Mouse (Mus musculus) T-helper 1 cell (primary cell): Measurements from ENCODE around the gene Strip1.

Experiments
- in situ Hi-C: fragments of 300-600 bp; cut with MboI, MseI; formaldehyde crosslinking; loops from one replicate; pipeline ENCODE4 v1.15.1; 2025; ENCODE audit warnings: high pct_unique_total_duplicates

Strip1 gene

GRCm38 (mm10) chr3:107628551-107628950 lies 2.9 kb downstream of the Strip1 start:
- in situ Hi-C loops = no loop called here

- in situ Hi-C loops = no loop called here
Observed at GRCm38 (mm10) chr3:107627641-107628040, 3.9 kb downstream of the Strip1 start.

- in situ Hi-C loops = no loop called here
Observed at GRCm38 (mm10) chr3:107626751-107627150, 4.7 kb downstream of the Strip1 start.

DNA sequence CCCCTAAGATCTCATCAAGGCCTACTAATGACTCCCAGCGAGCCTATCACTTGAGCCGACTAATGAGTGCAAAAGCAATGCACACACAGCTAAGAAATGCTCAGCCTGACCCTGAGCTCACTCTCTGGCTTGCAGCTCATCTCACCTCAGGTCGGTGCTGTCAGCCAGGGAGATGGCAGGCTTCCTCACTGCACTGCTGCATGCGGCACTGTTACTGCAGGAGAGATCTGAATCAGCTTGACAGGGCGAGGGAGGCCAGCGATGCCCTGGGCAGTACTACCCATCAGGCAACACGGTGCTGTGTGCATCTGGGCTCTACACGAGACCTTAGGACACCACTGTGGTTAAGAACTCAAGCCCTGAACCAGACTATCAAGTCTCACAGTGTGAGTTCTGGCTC lies 6.0 kb downstream of the Strip1 start:
- in situ Hi-C loops = no loop called here

DNA sequence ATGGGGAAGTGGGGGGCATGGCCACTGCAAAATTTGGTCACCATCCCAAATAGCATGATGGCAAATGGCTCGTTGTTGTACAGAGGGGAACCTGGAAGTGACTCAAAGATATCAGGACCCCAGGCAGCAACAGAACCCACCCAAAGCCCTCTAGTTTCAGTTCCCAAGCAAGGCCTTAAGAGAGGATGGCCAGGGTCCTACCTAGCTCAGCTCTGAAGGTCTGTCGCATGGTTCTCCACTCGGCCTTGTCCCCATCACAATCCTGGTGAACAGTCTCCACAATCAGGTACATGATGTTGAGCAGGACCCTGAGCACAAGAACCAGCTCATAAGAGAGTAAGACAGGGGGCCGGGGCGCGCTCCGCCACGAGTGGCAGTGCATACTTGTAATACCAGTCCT lies 7.1 kb downstream of the Strip1 start:
- in situ Hi-C loops = no loop called here

DNA sequence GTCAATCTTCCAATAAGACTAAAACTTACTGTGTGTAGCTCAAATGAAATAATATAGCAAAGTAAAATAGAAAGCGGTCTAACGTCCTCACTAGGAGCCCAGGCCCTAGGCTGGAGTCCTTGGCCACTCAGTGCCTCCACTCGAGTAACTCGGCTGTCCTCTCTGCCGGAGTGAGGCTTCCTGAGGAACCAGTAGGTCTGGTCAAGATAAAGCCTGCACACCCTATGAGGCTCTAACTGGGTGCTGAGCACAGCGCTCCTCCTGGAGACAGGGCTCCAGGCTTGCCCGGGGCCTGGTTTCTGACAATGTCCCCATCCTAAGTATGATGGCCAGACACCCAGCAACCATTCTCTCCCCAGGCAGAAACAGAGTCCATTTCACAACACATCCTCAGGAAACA lies 9.0 kb downstream of the Strip1 start:
- in situ Hi-C loops = no loop called here

- in situ Hi-C loops = no loop called here
Observed at GRCm38 (mm10) chr3:107621286-107622075, 10.0 kb downstream of the Strip1 start.

- in situ Hi-C loops = no loop called here
Observed at GRCm38 (mm10) chr3:107619911-107620310, 11.6 kb downstream of the Strip1 start.

DNA sequence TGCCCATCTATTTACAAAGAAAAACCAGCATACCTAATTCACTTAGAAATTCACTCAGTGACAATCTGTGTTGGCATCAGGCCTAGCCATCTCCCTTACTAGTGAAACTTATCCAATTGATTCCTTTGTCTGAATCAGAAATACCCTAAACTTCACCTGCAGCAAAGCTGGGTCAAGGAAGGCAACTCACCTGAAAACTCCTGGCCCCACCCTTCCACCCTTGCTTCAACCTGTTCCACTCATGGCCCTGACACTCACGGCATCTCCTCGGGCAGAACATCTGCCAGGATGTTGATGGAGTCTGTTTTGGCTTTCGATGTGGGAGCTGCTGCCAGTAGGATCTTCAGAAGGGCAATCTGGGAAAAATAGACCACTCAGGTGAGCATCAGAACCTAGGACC lies 13.7 kb downstream of the Strip1 start:
- in situ Hi-C loops = no loop called here

- in situ Hi-C loops = no loop called here
Observed at GRCm38 (mm10) chr3:107612902-107613525, 18.5 kb downstream of the Strip1 start.

DNA sequence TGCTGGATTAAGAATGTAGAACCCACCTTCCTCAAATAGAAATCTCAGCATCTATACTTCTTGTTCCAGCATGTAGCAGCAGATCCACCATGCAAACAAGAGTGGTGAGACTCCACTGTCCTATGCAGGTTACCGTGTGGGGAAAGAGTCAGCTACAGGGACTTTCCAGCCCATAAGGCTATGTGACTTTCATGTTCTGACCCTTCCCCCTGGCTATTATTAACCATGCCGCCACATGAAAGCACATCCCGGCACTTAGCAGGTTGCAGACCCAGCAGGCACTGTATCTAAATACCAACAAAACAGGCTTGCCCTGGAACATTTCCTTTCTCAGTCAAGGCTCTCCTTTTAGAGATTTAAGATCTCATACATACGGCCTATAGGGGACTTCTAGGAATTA lies 20.1 kb downstream of the Strip1 start:
- in situ Hi-C loops = no loop called here

DNA sequence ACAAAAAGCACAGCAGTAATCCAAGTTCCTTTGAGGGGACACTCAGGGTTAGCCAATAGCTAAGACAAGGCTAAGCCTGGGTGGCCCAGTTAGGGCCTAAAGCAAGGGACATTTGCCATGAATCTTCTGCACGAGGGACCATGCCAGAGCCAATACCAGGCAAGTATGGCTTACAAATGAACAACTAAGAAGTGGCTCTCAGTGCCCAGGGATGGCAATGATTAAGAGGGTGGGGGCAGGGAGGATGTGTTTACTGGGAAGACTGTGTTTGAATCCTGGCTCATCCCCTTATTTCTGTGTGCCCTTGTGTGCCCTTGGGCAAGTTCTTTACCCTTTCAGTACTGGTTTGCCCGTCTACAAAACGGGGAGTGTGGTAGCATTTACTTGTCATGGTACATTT lies 22.1 kb downstream of the Strip1 start:
- in situ Hi-C loops = loop anchor here (10.0 kb wide), 1 partner anchor 735 kb away; no protein-coding TSS in a partner anchor

GRCm38 (mm10) chr3:107608808-107609207 lies 22.7 kb downstream of the Strip1 start:
- in situ Hi-C loops = loop anchor here (10.0 kb wide), 1 partner anchor 736 kb away; no protein-coding TSS in a partner anchor

DNA sequence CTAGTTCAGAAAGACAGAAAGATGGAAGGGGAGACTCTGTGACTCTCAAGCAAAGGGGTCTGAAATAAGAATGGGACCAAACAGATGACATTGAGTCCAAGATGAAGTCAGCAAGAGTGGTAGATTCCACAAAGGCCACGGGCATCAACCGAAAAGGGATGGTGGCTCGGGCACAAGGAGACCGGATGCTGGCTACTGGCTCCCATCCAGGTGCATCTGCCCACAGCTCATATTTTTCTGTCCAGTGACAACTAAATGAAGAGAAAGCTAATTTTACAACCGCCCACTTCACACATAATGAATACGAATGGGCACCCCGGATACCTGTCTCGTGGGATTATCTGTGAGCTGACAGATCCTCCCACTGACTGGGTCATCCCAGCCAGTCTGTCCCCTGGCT lies 24.3 kb downstream of the Strip1 start:
- in situ Hi-C loops = loop anchor here (10.0 kb wide), 1 partner anchor 738 kb away; no protein-coding TSS in a partner anchor

DNA sequence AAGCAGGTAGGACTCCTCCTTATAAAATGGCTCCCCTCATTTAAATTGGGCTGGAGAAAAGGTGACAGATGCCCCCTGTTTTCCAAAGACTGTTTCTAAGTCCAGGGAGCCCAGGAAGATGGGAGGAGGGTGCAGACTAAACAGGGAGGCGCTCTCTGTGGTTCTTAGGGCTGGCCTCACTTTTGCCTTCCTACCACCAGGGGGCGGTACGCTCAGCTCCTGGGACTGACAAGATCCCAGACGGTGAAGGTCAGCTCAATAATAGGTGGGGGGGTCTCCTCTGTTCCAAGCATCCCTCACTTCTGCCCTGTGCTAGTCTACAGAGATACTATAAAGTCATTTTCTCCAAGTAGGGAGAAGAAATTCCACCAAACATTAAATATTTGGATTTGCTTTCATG lies 26.2 kb downstream of the Strip1 start:
- in situ Hi-C loops = loop anchor here (10.0 kb wide), 1 partner anchor 739 kb away; no protein-coding TSS in a partner anchor

DNA sequence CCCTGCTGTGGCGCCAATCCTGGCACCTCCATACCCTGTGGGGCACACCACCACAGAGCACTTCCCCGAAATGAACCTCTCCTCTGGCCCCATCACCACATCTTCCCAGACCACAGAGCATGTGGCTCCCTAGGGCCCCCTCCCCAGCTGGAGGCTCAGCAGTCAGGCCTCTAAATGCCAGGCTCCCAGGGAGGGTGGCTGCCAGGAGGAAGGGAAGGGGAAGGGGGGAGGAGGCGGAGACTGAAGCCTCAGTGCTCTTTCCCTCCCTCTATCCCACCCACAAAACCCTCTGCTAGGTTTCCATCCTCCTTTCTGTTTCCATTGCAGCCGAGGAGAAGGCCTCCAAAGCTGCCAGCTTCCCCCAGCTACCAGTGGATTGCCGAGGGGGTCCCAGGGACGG lies 31.4 kb downstream of the Strip1 start:
- in situ Hi-C loops = loop anchor here (10.0 kb wide), 1 partner anchor 745 kb away; no protein-coding TSS in a partner anchor

- in situ Hi-C loops = no loop called here
Observed at GRCm38 (mm10) chr3:107597586-107598389, 33.7 kb downstream of the Strip1 start.

DNA sequence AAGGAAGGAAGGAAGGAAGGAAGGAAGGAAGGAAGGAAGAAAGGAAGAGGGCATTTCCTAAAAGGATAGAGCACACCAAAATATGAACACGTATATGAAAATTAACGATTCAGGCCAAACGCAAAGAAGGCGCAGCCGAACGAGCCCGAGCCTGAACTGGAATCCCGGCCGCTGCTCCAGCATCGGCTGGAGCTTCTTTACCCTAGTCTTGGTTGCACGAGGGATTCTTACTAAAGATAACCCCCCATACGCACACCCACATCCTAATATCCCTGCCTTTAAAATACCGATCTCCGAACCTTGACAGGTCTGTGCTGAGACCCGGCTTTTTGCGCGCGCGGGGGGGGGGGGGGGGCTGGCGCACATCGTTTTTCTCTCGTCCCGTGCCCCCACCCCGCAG lies 34.4 kb downstream of the Strip1 start:
- in situ Hi-C loops = no loop called here

DNA sequence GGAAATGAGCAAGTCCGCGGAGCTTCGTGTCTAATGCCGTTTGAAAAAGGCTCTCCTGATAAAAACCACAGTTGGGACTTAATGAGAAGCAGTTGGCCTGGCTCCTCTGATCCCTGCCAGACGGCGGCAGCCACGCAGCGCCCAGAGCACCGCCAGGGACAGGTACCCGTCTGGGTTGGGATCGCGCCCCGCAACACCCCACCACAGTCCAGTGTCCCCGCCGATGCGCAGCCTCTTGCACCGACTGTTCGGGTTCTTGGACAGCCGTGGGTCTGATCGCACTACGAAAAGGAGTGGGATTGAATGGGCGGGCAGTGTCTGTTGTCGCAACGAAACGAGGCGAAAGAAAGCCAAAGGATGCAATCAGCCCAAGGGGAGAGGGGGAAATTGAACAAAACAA lies 34.9 kb downstream of the Strip1 start:
- in situ Hi-C loops = no loop called here

DNA sequence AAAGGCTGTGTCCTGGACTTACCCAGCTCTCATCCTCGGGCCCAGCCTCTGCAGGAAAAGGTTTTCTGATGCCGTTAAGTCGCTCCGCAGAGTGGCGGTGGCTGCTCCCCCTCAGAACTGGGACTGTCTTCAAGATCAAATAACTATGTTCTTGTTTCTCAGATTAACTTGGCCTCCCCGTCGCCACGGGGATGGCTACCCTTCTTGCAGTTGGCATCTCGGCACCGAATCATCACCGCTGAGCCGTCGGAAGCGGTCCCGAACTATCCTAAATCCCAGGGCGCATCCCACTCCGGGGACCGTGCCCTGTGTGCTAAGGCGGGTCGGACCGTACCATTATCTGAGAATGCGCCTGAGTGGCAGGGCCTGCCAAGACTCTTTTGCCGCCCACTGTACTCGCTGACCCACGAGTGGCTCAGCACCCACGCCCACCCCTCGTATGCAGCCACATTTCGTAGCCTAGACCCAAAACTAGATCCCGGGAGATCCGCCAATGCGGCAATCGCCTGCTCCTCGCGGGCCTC lies 35.5 kb downstream of the Strip1 start:
- in situ Hi-C loops = no loop called here

DNA sequence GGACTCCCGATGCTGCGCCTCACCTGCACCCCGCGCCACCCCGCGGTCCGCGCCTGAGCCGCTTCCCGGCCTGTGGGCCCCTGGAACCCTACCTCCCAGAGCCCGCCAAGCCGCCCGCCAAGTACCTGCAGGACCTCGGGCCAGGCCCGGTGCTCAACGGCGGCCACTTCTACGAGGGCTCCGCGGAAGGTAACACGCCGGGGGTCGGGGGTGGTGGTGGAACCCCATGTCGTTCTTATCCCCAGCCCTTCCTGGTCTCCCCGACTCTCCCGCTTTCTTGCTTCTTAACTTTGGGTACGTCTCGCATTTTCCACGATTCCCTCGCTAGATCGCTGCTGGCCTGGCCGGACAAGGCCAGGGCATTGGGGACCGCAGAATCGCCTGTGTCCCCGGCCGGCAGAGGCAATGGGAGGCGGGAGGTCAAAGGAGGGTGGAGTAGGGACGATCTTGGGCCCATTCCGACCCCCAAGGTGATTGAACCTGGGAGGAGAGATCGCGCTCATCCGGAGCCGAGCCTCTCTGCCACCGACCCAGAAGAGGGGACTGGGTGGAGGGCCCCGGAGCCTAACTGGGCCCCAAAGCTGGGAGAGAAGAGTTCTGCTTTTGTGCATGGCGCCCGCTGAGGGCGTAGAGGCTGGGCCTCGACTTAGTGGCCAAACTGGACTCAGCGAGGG lies 36.1 kb downstream of the Strip1 start:
- in situ Hi-C loops = no loop called here
